Mouse (Mus musculus): ENCODE results near the gene Pdgfa.

The Pdgfa gene

GRCm38 (mm10) chr5:138994786-138995720 lies 2.1 kb downstream of the Pdgfa start:
- peak; percentile 86 for DNase-seq (ENCODE audit: low spot score)

DNA sequence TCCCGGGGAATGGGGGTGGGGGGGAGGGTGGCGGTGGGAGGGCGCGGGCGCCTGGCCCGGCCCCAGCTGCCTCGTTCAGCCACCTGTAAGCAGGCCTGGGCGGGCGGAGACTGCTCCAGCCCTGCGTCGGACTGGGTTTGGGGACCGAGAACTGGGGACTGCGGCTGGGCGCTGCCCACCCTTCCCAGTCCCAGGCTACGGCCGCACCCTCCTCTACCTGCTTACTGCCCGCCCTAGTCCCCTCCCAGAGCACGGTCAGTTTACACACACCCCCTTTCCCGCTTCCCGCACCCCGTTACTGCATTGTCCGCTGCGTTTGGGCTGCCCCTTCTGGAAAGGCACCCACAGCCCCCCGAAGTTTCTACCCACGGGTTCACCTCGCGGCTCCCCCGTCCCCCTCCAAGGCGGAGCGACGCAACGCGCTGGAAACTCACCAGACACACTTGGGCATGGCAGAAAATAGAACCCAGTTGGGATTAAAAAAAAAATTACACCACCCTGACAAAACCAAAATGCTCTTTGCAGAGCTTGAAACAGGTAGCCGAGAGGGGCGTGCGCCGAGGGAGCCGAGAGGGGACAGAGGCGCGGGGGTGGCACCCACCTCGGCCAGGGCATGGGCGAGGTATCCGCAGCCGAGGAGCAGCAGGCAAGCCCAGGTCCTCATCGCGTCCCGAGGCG lies 2.9 kb downstream of the Pdgfa start:
- DNase-seq (ENCODE audit: low spot score), result peak; percentile 48

DNA sequence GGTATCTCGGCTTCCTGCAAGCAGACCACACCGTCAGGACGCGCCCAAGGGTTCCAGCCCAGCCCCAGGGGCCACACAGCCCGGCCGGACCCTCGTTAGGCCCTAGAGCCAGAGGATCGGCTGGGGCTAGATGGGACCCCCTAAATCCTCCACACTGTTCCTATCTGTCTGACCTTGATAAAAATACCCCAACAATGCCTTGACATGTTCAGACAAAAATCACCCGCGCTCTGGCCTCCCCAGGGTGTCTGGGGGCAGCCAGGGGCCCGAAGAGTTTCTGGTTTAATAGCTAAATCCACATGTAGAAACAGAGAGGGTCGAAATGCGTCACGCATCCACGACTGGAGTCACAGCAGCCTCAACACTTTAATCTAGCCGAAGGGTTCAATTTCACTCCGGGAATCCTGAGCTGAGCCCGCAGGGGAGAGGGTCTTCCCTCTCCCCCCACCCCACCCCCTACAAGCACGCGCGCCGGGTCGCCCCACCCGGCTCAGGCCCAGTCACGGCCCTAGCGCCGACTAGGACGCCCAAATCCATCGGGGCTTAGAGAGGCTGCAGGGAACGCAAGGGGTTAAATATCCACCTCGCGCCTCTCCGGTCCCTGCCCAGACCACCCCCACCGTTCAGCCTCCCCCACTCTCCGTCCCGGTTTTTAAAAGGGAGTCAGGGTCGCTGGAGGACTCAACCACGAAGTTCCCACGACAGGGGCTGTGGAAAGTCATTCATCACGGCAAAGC lies 3.6 kb downstream of the Pdgfa start:
- no peak for DNase-seq (ENCODE audit: low spot score)

DNA sequence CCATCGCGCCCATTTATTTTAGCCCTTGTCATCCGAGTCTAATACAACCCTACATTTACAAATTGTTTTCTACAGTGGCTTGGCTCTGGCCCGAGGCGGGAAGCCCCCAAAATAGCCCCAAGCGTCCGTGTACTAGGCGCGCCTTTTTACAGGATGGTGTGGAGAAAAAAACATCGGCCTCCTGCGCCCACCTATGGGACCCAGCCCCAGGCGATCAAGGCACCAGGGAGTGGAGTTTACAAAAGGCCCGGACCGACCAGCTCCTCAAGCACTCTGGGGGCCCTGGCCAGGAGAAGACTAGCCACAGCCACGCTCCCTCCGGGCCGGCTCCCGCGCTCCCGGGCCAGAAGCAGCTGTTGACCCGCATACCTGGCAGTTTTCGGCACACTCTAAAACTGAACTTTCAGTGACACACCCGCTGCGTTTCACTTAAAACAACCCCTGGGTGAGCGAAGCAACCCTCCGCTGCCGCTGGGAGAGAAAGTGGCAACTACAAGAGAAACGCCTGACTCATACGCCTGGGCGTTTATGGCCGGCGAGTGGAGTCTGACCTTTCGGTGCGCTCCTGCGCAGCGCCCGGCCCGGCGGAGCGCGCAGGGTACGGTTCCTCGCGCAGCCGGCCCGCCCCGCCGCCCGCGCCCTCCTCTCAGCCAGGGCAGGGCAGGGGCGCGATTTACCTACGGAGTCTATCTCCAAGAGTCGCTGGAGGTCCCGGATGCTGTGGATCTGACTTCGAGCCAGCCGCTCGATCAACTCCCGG lies 4.4 kb downstream of the Pdgfa start:
- no peak for DNase-seq (ENCODE audit: low spot score)

GRCm38 (mm10) chr5:138991734-138992133 lies 5.4 kb downstream of the Pdgfa start:
- no peak for DNase-seq (ENCODE audit: low spot score)

- DNase-seq (ENCODE audit: low spot score), result no peak
Measured at GRCm38 (mm10) chr5:138990659-138991380, 6.3 kb downstream of the Pdgfa start.

- no peak for DNase-seq (ENCODE audit: low spot score)
Measured at GRCm38 (mm10) chr5:138989567-138989966, 7.6 kb downstream of the Pdgfa start.

GRCm38 (mm10) chr5:138988764-138989163 lies 8.4 kb downstream of the Pdgfa start:
- peak; percentile 77 for DNase-seq (ENCODE audit: low spot score)

- DNase-seq (ENCODE audit: low spot score), result peak; percentile 55
Measured at GRCm38 (mm10) chr5:138987994-138988393, 9.2 kb downstream of the Pdgfa start.

DNA sequence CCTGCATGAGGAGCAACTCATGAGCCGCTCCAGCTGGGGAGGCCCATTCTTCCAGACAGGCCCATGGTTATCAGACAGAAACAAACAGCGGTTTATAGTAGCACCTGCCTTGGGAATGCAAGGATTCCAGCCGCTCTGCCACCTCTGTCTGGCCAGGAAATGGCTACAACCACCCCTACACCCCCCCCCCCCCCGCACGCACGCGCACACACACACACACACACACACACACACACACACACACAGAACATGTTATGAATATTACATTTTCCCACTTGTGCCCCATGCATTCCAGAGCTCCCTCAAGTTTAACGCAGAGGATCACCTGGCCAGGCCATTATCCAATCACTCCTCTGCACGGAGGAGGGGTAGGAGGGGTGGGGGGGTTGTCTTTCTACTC lies 15.2 kb downstream of the Pdgfa start:
- DNase-seq (ENCODE audit: low spot score), result no peak

DNA sequence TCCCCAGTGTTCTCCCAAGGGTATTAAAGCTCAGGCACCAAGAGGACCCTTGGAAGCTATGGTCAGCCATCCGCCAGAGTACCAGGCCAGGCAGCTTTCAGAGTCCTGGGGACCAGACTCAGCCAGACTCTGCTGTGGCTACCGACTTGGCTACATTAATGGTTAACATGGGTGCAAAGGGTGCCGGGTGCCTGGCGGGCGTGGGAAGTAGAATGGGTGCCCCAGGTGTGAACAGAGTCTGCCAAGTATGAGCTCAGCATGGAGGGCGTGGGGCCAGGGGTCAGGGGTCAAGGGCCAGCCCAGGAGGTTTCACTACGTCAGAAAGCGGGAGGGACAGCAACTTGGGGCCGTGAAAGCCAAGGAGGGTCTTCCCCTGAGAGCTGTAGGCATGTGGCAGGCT lies 16.6 kb downstream of the Pdgfa start:
- no peak for DNase-seq (ENCODE audit: low spot score)

DNA sequence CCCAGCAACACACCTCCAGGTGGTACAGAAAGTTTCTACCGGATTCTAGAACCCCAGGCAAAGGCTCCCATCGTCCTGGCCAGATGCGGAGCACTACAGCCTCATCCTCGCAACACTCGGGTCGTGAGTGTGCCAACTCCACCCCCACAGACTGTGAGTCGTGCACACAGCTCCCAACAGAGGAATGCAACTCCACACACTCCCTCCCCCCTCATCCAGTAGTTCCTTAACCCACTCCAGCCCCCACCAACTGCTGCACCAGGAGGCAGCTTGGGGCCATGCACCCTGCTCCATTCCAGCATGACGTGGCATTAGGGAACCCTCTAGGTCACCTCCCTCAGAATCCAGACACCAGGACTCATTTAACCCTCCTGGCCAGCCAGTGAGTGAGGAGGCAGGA lies 17.3 kb downstream of the Pdgfa start:
- peak; percentile 22 for DNase-seq (ENCODE audit: low spot score)

DNA sequence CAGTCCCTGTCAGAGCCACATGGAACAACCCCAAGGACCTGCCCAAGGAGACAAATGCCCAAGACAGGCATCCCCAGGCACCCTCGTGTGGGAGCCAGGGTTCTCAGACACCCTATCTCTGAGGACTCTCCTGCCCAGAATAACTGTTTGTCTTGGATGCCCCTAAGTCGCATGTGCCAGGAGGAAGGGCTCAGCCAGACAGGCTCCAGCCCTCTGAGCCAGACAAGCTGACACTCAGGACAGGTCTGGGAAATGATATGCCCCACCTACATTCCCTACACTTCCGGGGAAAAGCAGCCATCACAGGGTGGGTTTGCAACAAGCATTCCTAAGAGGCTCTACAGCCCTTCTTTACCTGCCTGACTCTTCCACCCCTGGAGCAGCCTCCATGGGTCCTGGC lies 19.4 kb downstream of the Pdgfa start:
- DNase-seq (ENCODE audit: low spot score), result no peak

- DNase-seq (ENCODE audit: low spot score), result no peak
Measured at GRCm38 (mm10) chr5:138974911-138975485, 22.2 kb downstream of the Pdgfa start.

GRCm38 (mm10) chr5:138973480-138973879 lies 23.7 kb downstream of the Pdgfa start:
- no peak for DNase-seq (ENCODE audit: low spot score)

- no peak for DNase-seq (ENCODE audit: low spot score)
Measured at GRCm38 (mm10) chr5:138971405-138971804, 25.8 kb downstream of the Pdgfa start.

GRCm38 (mm10) chr5:138970056-138970490 lies 27.1 kb downstream of the Pdgfa start:
- DNase-seq (ENCODE audit: low spot score), result peak; percentile 55

- no peak for DNase-seq (ENCODE audit: low spot score)
Measured at GRCm38 (mm10) chr5:138966033-138966724, 31.0 kb downstream of the Pdgfa start.

DNA sequence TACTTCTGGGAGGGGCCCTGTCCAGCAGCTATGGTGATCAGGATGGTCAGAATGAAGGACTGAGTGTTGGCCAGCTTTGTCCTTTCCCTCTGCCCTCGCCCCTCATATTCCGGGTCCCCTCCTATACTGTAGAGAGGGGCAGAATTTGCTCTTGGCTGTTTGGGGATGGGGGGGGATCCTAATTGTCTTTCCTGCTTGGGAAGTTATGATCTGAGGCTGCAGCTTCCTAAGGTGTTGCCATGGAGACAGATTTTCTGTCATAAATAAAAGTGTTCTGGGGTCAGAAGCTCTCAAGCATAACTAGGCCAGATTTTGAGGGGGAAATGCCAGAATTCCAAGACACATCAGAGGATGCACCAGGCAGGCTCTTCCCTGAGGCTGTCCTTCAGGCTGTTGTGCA lies 31.6 kb downstream of the Pdgfa start:
- no peak for DNase-seq (ENCODE audit: low spot score)

GRCm38 (mm10) chr5:138956427-138956833 lies 40.7 kb downstream of the Pdgfa start:
- DNase-seq (ENCODE audit: low spot score), result no peak
